Mouse (Mus musculus): ENCODE measurements at regions not wholly inside any gene's neighbourhood (a gene's known extent, or its start where the extent isn't known, plus 50 kb on each side); places are given as distances from the start of the nearest gene placed in this dataset.

GRCm38 (mm10) chr2:170253681-170254440 lies 106.0 kb upstream of the Zfp217 start:
- H3K9ac ChIP-seq (ENCODE audit: low read depth, low read length), result no peak overlapping the region
- no peaks in the 10 kb centered on the region for H3K9me3 ChIP-seq (replicated peaks; ENCODE audit: control insufficient read depth, low read length, poor library complexity, severe bottlenecking)
- 74% methylated on average over 9 of the region's 9 CpGs for WGBS
- H3K27ac ChIP-seq (ENCODE audit: low read length), result no peak overlapping the region
- ATAC-seq, result no peak
- no peak overlapping the region for H3K4me3 ChIP-seq (ENCODE audit: low read depth, low read length)
- H3K27me3 ChIP-seq (ENCODE audit: control insufficient read depth, insufficient read depth, low read depth, low read length), result no peaks in the 10 kb centered on the region
- H3K4me2 ChIP-seq (ENCODE audit: low read length), result no peak overlapping the region
- no peaks in the 10 kb centered on the region for H3K4me1 ChIP-seq (ENCODE audit: control insufficient read depth, insufficient read depth, low read length)
- H3K36me3 ChIP-seq (ENCODE audit: control insufficient read depth, insufficient read depth, low read length), result no peaks in the 10 kb centered on the region

- ATAC-seq, result no peak
- Histone ChIP-seq H3K4me2 (ENCODE audit: low read length) (no peak overlapping the region), H3K9me3 (replicated peaks; ENCODE audit: control insufficient read depth, low read length, poor library complexity, severe bottlenecking) (no peaks in the 10 kb centered on the region), H3K27me3 (ENCODE audit: control insufficient read depth, insufficient read depth, low read depth, low read length) (no peaks in the 10 kb centered on the region), H3K27ac (ENCODE audit: low read length) (no peak overlapping the region), H3K4me3 (ENCODE audit: low read depth, low read length) (no peak overlapping the region), H3K4me1 (ENCODE audit: control insufficient read depth, insufficient read depth, low read length) (no peaks in the 10 kb centered on the region), H3K36me3 (ENCODE audit: control insufficient read depth, insufficient read depth, low read length) (no peaks in the 10 kb centered on the region), H3K9ac (ENCODE audit: low read depth, low read length) (no peak overlapping the region)
- WGBS, result 61% methylated on average over 14 of the region's 14 CpGs
Measured at GRCm38 (mm10) chr2:170252255-170253034, 104.5 kb upstream of the Zfp217 start.

- 99% methylated on average over 2 of the region's 2 CpGs for WGBS
- H3K9me3 ChIP-seq (replicated peaks; ENCODE audit: control insufficient read depth, low read length, poor library complexity, severe bottlenecking), result no peaks in the 10 kb centered on the region
- H3K4me1 ChIP-seq (ENCODE audit: control insufficient read depth, insufficient read depth, low read length), result peaks cover 5% of the 10 kb centered on the region; the same call in 1 of the 2 replicates
- ATAC-seq, result no peak
- H3K4me2 ChIP-seq (ENCODE audit: low read length), result no peak overlapping the region
- H3K4me3 ChIP-seq (ENCODE audit: low read depth, low read length), result no peak overlapping the region
- no peaks in the 10 kb centered on the region for H3K27me3 ChIP-seq (ENCODE audit: control insufficient read depth, insufficient read depth, low read depth, low read length)
- H3K27ac ChIP-seq (ENCODE audit: low read length), result no peak overlapping the region
- no peaks in the 10 kb centered on the region for H3K36me3 ChIP-seq (ENCODE audit: control insufficient read depth, insufficient read depth, low read length)
- no peak overlapping the region for H3K9ac ChIP-seq (ENCODE audit: low read depth, low read length)
Measured at GRCm38 (mm10) chr2:170250680-170251079, 102.8 kb upstream of the Zfp217 start.

- Histone ChIP-seq H3K27ac (ENCODE audit: low read length) (no peak overlapping the region), H3K4me3 (ENCODE audit: low read depth, low read length) (no peak overlapping the region), H3K4me1 (ENCODE audit: control insufficient read depth, insufficient read depth, low read length) (peaks cover 13% of the 10 kb centered on the region), H3K9ac (ENCODE audit: low read depth, low read length) (no peak overlapping the region), H3K9me3 (replicated peaks; ENCODE audit: control insufficient read depth, low read length, poor library complexity, severe bottlenecking) (no peaks in the 10 kb centered on the region), H3K27me3 (ENCODE audit: control insufficient read depth, insufficient read depth, low read depth, low read length) (no peaks in the 10 kb centered on the region), H3K36me3 (ENCODE audit: control insufficient read depth, insufficient read depth, low read length) (no peaks in the 10 kb centered on the region), H3K4me2 (ENCODE audit: low read length) (no peak overlapping the region)
- WGBS, result 80% methylated on average over 11 of the region's 11 CpGs
- no peak for ATAC-seq
Measured at GRCm38 (mm10) chr2:170247702-170248445, 100.0 kb upstream of the Zfp217 start.

GRCm38 (mm10) chr2:170245637-170246341 lies 97.9 kb upstream of the Zfp217 start:
- H3K27me3 ChIP-seq (ENCODE audit: control insufficient read depth, insufficient read depth, low read depth, low read length), result no peaks in the 10 kb centered on the region
- no peak overlapping the region for H3K27ac ChIP-seq (ENCODE audit: low read length)
- no peak overlapping the region for H3K4me2 ChIP-seq (ENCODE audit: low read length)
- H3K36me3 ChIP-seq (ENCODE audit: control insufficient read depth, insufficient read depth, low read length), result no peaks in the 10 kb centered on the region
- H3K4me1 ChIP-seq (ENCODE audit: control insufficient read depth, insufficient read depth, low read length), result peaks cover 13% of the 10 kb centered on the region
- no peak overlapping the region for H3K9ac ChIP-seq (ENCODE audit: low read depth, low read length)
- 8% methylated on average over 12 of the region's 12 CpGs for WGBS
- no peak overlapping the region for H3K4me3 ChIP-seq (ENCODE audit: low read depth, low read length)
- H3K9me3 ChIP-seq (replicated peaks; ENCODE audit: control insufficient read depth, low read length, poor library complexity, severe bottlenecking), result no peaks in the 10 kb centered on the region
- ATAC-seq, result peak; percentile 8; the same call in 1 of the 2 replicates

GRCm38 (mm10) chr2:170244108-170244507 lies 96.2 kb upstream of the Zfp217 start:
- Histone ChIP-seq H3K27ac (ENCODE audit: low read length) (no peak overlapping the region), H3K9me3 (replicated peaks; ENCODE audit: control insufficient read depth, low read length, poor library complexity, severe bottlenecking) (no peaks in the 10 kb centered on the region), H3K4me3 (ENCODE audit: low read depth, low read length) (no peak overlapping the region), H3K4me1 (ENCODE audit: control insufficient read depth, insufficient read depth, low read length) (peaks cover 13% of the 10 kb centered on the region), H3K27me3 (ENCODE audit: control insufficient read depth, insufficient read depth, low read depth, low read length) (no peaks in the 10 kb centered on the region), H3K4me2 (ENCODE audit: low read length) (no peak overlapping the region), H3K36me3 (ENCODE audit: control insufficient read depth, insufficient read depth, low read length) (no peaks in the 10 kb centered on the region), H3K9ac (ENCODE audit: low read depth, low read length) (no peak overlapping the region)
- WGBS, result 82% methylated on average over 4 of the region's 4 CpGs
- no peak for ATAC-seq

GRCm38 (mm10) chr2:170237959-170238358 lies 90.1 kb upstream of the Zfp217 start:
- H3K9me3 ChIP-seq (replicated peaks; ENCODE audit: control insufficient read depth, low read length, poor library complexity, severe bottlenecking), result no peaks in the 10 kb centered on the region

GRCm38 (mm10) chr2:170233426-170233825 lies 85.5 kb upstream of the Zfp217 start:
- no peaks in the 10 kb centered on the region for H3K27me3 ChIP-seq (ENCODE audit: control insufficient read depth, insufficient read depth, low read depth, low read length)
- no peaks in the 10 kb centered on the region for H3K9me3 ChIP-seq (replicated peaks; ENCODE audit: control insufficient read depth, low read length, poor library complexity, severe bottlenecking)
- no peak overlapping the region for H3K4me3 ChIP-seq (ENCODE audit: low read depth, low read length)
- H3K36me3 ChIP-seq (ENCODE audit: control insufficient read depth, insufficient read depth, low read length), result no peaks in the 10 kb centered on the region
- WGBS, result 87% methylated on average over 4 of the region's 4 CpGs
- no peak overlapping the region for H3K4me2 ChIP-seq (ENCODE audit: low read length)
- no peak overlapping the region for H3K9ac ChIP-seq (ENCODE audit: low read depth, low read length)
- H3K27ac ChIP-seq (ENCODE audit: low read length), result no peak overlapping the region
- no peak for ATAC-seq
- no peaks in the 10 kb centered on the region for H3K4me1 ChIP-seq (ENCODE audit: control insufficient read depth, insufficient read depth, low read length)

More at GRCm38 (mm10) chr2:170237959-170238358, 90.1 kb upstream of the Zfp217 start:
- Histone ChIP-seq H3K9ac (ENCODE audit: low read depth, low read length) (no peak overlapping the region), H3K27me3 (ENCODE audit: control insufficient read depth, insufficient read depth, low read depth, low read length) (no peaks in the 10 kb centered on the region), H3K36me3 (ENCODE audit: control insufficient read depth, insufficient read depth, low read length) (no peaks in the 10 kb centered on the region), H3K4me3 (ENCODE audit: low read depth, low read length) (no peak overlapping the region), H3K4me2 (ENCODE audit: low read length) (no peak overlapping the region), H3K4me1 (ENCODE audit: control insufficient read depth, insufficient read depth, low read length) (no peaks in the 10 kb centered on the region), H3K27ac (ENCODE audit: low read length) (no peak overlapping the region)
- no peak for ATAC-seq
- WGBS, result 81% methylated on average over 1 of the region's 1 CpGs

All from midbrain, embryonic 16.5 days (tissue).